Mouse (Mus musculus) midbrain, embryonic 13.5 days (tissue): Measurements from ENCODE around the gene Larp1b. TPM values are rescaled to one million over a fixed set of nuclear protein-coding genes. Genes with fewer than 3 reads are reported as not detected.
"Not testable (repeated sequence)": the region's sequence is repeated elsewhere in the genome, so short reads cannot be mapped to it uniquely, and the experiment has no call there.

Experiments
- ATAC-seq: fragments of 200-750 bp; cut with Nextera tagmentation; 2 replicates; pipeline ENCODE4 v1.8.0; 2017; ENCODE audit warnings: mild to moderate bottlenecking, moderate TSS enrichment, moderate library complexity
- H3K27ac ChIP-seq: fragments of 300-500 bp; sonication (generic); 2 replicates; pipeline ENCODE4 v1.5.1; 2015; ENCODE audit warnings: inconsistent platforms, mild to moderate bottlenecking, moderate library complexity
- H3K27me3 ChIP-seq: fragments of 300-500 bp; sonication (generic); 2 replicates; pipeline ENCODE4 v1.6.1; 2015; ENCODE audit warnings: mild to moderate bottlenecking, inconsistent platforms
- H3K36me3 ChIP-seq: fragments of 300-500 bp; sonication (generic); 2 replicates; pipeline ENCODE4 v1.6.1; 2015; ENCODE audit warnings: mild to moderate bottlenecking, inconsistent platforms
- H3K4me1 ChIP-seq: fragments of 300-500 bp; sonication (generic); replicated peaks from 2 replicates; pipeline ENCODE4 v1.6.1; 2015; ENCODE audit warnings: inconsistent platforms
- H3K4me2 ChIP-seq: fragments of 300-500 bp; sonication (generic); replicated peaks from 2 replicates; pipeline ENCODE4 v1.6.1; 2015; ENCODE audit warnings: moderate library complexity, mild to moderate bottlenecking, inconsistent platforms
- H3K4me3 ChIP-seq: fragments of 300-500 bp; sonication (generic); replicated peaks from 2 replicates; pipeline ENCODE4 v1.5.1; 2015; ENCODE audit warnings: mild to moderate bottlenecking, inconsistent platforms
- H3K9ac ChIP-seq: fragments of 300-500 bp; sonication (generic); replicated peaks from 2 replicates; pipeline ENCODE4 v1.6.1; 2015; ENCODE audit warnings: mild to moderate bottlenecking, inconsistent platforms
- H3K9me3 ChIP-seq: fragments of 300-500 bp; sonication (generic); 2 replicates; pipeline ENCODE4 v1.6.1; 2016; ENCODE audit warnings: mild to moderate bottlenecking, inconsistent platforms
- WGBS: fragments of 180-500 bp; shearing (Covaris S2); methylation state at CpG from one replicate; pipeline ENCODE4 v1.1.7; 2015; 5-methylcytosine and 5-hydroxymethylcytosine counted together
- polyA plus RNA-seq: library from polyadenylated mRNA; unstranded; fragments of >200 nt; fragmentation: Nextera tagmentation; extraction: Ambion mirVana; gene quantifications from 2 replicates; pipeline ENCODE4 v1.2.1, GENCODE M21; 2015

Gene Larp1b
- polyA plus RNA-seq: 2.4 and 2.6 TPM in 2 replicates

DNA sequence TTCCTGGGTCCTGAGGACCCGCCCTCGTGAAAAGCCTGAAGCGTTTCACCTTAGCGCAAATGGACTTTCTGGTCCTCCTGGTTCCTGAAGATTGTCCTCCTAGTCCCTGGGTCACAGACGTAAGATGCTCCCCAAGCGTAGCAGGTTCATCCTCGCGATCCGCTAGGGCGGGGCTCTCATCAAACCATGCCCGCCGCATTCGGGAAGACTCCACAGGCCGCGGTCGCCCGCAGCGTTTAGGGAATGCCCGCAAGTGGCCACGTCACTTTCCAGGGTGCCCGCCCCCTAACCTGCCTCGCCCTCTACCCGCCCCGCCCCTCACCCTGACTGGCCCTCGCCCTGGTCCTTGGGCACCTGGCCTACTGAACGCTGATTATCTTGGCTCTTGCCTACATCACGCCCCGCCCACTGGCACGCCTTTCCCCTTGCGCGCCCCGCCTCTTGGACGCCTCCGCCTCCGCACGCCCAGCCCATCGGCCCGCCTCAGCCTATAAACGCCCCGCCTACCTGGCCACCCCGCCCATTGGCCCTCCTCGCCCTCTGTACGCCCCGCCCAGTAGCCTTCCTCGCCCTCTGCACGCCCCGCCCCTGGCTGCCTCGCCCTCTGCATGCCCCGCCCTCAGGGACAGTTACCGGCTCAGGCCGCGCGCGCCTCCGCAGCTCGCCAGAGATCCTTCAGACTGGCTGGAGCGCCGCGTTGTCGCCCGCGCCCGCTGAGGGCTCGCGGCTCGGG, at the start of gene Larp1b:
Larp1b (plus strand) TSS at position 659 of the 733 bp plus-strand sequence.
- peaks cover 32% of the 10 kb centered on the region for H3K27me3 ChIP-seq
- no peaks in the 10 kb centered on the region for H3K36me3 ChIP-seq
- under 1% methylated on average over 65 of the region's 66 CpGs for WGBS
- H3K4me2 ChIP-seq: peak within 1 kb of the TSS; percentile 97
- H3K27ac ChIP-seq: peak within 1 kb of the TSS; percentile 74
- peaks cover 13% of the 10 kb centered on the region for H3K4me1 ChIP-seq
- H3K9me3 ChIP-seq: no peaks in the 10 kb centered on the region
- H3K4me3 ChIP-seq: peak within 1 kb of the TSS; percentile 77
- peak; percentile 96 for ATAC-seq
- peak within 1 kb of the TSS; percentile 80 for H3K9ac ChIP-seq

DNA sequence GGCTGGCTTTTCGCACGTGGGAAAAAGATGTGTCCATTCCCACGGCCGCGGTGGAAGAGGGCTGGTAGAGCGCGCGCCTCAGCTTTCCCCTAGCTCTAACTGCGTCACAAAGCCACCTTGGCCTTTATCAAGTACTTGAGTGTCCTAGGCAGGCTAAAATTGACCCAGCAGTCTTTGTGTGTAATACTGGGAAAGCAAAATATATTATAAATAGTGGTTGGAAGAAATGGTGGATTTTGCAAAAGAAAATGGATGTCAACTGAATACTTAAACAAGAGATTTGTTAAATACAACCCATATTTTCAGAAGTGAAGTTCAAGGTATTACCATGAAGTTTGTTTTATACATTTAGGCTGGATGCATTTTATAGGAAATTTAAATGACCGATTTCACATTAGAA, 47.2 kb upstream of the Larp1b start, which contains the start of gene 1700034I23Rik:
1700034I23Rik (minus strand) TSS at position 101 of the 400 bp plus-strand sequence.
- H3K9ac ChIP-seq, H3K4me1 ChIP-seq, ATAC-seq, H3K4me3 ChIP-seq, H3K9me3 ChIP-seq, H3K4me2 ChIP-seq, H3K36me3 ChIP-seq, H3K27ac ChIP-seq, H3K27me3 ChIP-seq: not testable (repeated sequence)
- 95% methylated on average over 8 of the region's 10 CpGs for WGBS

GRCm38 (mm10) chr3:40938189-40938588, 11.4 kb upstream of the Larp1b start:
- ATAC-seq: no peak
- Histone ChIP-seq H3K27me3 (no peaks in the 10 kb centered on the region), H3K4me2 (no peak overlapping the region), H3K9ac (no peak overlapping the region), H3K4me1 (no peaks in the 10 kb centered on the region), H3K36me3 (peaks cover 28% of the 10 kb centered on the region), H3K9me3 (no peaks in the 10 kb centered on the region), H3K4me3 (no peak overlapping the region), H3K27ac (no peak overlapping the region)
- 86% methylated on average over 5 of the region's 5 CpGs for WGBS

DNA sequence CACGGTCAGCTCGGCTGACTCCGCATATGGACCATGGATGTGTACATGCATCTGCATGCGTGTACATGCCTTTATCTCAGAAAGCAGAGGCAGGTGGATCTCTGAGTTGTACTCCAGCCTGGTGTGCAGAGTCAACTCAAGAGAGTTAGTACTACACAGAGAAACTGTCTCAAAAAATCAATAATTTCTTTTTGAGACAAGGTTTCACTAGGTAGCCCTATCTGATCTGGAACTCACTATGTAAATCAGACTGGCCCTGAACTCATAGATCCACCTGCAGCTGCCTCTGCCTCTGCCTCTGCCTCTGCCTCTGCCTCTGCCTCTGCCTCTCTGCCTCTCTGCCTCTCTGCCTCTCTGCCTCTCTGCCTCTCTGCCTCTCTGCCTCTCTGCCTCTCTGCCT, 11.0 kb upstream of the Larp1b start:
- Histone ChIP-seq H3K9ac (no peak overlapping the region), H3K27me3 (no peaks in the 10 kb centered on the region), H3K9me3 (no peaks in the 10 kb centered on the region), H3K36me3 (peaks cover 26% of the 10 kb centered on the region), H3K4me3 (no peak overlapping the region), H3K4me1 (no peaks in the 10 kb centered on the region), H3K4me2 (no peak overlapping the region), H3K27ac (no peak overlapping the region)
- 98% methylated on average over 4 of the region's 4 CpGs for WGBS
- ATAC-seq: no peak

GRCm38 (mm10) chr3:40939019-40939418, 10.6 kb upstream of the Larp1b start:
- H3K9me3 ChIP-seq: no peaks in the 10 kb centered on the region
- H3K4me2 ChIP-seq: no peak overlapping the region
- no peak overlapping the region for H3K4me3 ChIP-seq

DNA sequence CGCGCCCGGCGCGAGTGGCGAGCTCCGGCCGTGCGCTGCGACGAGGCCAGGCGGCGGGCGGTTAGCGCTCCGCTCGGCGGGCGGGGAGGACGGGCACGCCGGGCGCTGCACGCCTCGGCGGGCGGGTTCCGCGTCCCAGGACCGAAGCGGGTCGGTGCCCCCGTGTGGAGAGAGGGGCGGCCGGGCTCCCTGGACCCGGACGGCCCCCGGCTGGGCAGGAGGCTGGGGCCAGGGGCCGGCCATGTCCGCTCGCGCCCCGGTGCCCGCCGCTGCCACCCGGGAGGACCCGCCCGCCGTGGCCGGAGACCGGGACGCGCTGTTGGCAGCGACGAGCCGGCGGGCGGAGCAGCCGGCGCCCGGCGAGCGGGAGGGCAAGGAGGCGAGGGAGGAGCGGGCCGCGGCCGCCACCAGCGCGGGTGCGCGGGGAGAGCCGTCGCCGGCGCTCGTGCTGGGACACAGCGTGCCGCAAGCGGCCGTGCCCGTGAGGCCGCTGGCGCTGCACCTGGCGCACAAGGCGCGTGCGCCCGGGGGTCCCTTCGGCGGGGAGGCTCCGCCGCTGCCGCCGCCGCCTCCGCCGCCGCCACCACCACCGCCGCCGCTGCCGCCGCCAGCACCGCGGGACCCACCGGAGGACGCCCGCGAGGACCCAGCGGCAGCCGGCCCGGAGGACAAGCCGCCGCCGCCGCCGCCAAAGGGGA, 424 bp downstream of the Larp1b start:
- Histone ChIP-seq H3K9me3 (no peaks in the 10 kb centered on the region), H3K4me2 (peak overlapping the region; percentile 97), H3K4me3 (peak overlapping the region; percentile 77), H3K9ac (peak overlapping the region; percentile 80), H3K4me1 (peaks cover 13% of the 10 kb centered on the region), H3K27me3 (peaks cover 30% of the 10 kb centered on the region), H3K36me3 (no peaks in the 10 kb centered on the region), H3K27ac (peak overlapping the region; percentile 74)
- ATAC-seq: peak; percentile 50; the same call in 1 of the 2 replicates
- under 1% methylated on average over 71 of the region's 118 CpGs for WGBS

More at GRCm38 (mm10) chr3:40939019-40939418, 10.6 kb upstream of the Larp1b start:
- Histone ChIP-seq H3K9ac (no peak overlapping the region), H3K36me3 (peaks cover 22% of the 10 kb centered on the region), H3K27me3 (no peaks in the 10 kb centered on the region), H3K27ac (no peak overlapping the region), H3K4me1 (no peaks in the 10 kb centered on the region)
- no peak for ATAC-seq

DNA sequence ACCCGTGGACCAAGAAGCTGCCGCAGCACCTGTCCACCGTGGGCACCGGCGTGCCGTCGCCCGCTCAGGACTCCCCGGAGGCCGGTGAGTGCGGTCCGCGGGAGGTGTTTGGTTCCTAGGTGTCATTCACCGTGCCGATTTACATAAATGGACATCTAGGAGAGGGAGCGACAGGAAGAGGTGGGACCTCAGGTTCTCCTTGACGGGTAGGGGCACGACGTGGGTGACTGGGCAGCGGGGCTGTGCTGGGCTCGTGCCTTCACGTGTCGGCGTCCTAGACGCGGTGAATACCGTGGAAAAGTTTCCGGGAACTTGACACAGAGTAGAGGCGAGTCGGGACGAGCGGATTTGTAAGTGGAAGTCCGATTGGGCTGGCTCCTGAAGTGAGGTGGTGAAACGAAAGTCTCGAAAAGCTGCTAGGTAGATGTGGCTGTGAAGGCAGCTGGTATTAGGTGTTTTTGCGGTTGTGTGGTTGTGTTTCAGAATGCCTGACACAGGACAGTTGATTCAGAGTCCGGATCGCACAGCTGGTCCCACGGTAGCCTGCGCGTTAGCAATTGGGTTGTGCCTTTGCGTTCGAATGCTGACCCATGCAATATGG, 1.1 kb downstream of the Larp1b start:
- 0 out of 2 replicates have a peak overlapping the region, but pooled peaks have one; percentile 74 for H3K27ac ChIP-seq
- under 1% methylated on average over 43 of the region's 43 CpGs for WGBS

DNA sequence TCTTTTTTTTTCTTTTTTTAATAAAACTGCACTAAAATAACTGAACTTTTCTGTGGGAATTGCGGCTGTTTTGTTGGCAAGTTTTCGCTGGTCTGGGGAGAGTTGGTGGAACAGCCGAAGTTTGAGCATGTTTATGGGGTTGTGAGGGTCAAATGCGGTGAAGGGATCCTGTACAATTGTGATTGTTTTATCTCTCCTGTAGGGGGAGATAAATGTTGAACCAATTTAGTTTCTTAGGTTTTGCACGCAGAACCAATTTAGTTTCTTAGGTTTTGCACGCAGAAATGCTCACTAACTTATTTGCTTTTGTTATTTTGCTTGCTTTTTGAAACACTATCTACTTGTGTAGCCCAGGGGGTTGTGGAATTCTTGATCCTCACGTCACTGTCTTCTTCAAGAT, 1.7 kb downstream of the Larp1b start:
- H3K9ac ChIP-seq: no peak overlapping the region
- no peak for ATAC-seq
- no peak overlapping the region for H3K27ac ChIP-seq
- peak overlapping the region; percentile 77 for H3K4me3 ChIP-seq
- peaks cover 30% of the 10 kb centered on the region for H3K27me3 ChIP-seq
- no peaks in the 10 kb centered on the region for H3K36me3 ChIP-seq
- WGBS: 11% methylated on average over 7 of the region's 7 CpGs
- H3K4me2 ChIP-seq: peak overlapping the region; percentile 97
- H3K4me1 ChIP-seq: peaks cover 13% of the 10 kb centered on the region
- H3K9me3 ChIP-seq: no peaks in the 10 kb centered on the region

More for the DNA sequence above, 1.1 kb downstream of the Larp1b start:
- Histone ChIP-seq H3K4me3 (peak overlapping the region; percentile 77), H3K9me3 (no peaks in the 10 kb centered on the region), H3K36me3 (no peaks in the 10 kb centered on the region), H3K4me2 (peak overlapping the region; percentile 97), H3K27me3 (peaks cover 30% of the 10 kb centered on the region), H3K4me1 (peaks cover 13% of the 10 kb centered on the region), H3K9ac (peak overlapping the region; percentile 80)
- peak; percentile 1; the same call in 1 of the 2 replicates for ATAC-seq

DNA sequence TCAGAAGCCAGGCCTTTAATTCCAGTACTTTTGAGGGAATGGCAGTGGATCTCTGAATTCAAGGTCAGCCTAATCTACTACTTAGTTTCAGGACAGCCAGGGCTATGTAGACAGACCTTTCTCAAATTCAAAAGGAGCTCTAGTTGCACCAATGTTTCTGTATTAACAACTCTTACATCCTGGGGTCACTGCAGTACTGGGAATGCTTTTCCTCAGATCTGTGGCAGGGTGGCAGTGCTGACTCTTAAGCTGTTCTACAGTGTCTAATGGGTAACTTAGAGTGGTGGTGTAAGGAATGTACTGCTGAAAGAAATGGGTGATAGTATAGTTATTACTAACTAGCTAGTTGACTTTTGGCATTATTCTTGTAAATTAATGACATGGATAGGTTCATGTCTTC, 3.0 kb downstream of the Larp1b start:
- Histone ChIP-seq H3K27me3 (peaks cover 30% of the 10 kb centered on the region), H3K4me2 (no peak overlapping the region), H3K36me3 (no peaks in the 10 kb centered on the region), H3K9me3 (no peaks in the 10 kb centered on the region), H3K4me3 (no peak overlapping the region), H3K27ac (no peak overlapping the region), H3K4me1 (peaks cover 13% of the 10 kb centered on the region), H3K9ac (no peak overlapping the region)
- no peak for ATAC-seq

GRCm38 (mm10) chr3:40954792-40955191, 5.2 kb downstream of the Larp1b start:
- no peak overlapping the region for H3K27ac ChIP-seq
- H3K27me3 ChIP-seq: peaks cover 18% of the 10 kb centered on the region
- no peaks in the 10 kb centered on the region for H3K36me3 ChIP-seq
- H3K4me3 ChIP-seq: no peak overlapping the region
- ATAC-seq: no peak
- WGBS: 96% methylated on average over 1 of the region's 1 CpGs
- H3K9me3 ChIP-seq: no peaks in the 10 kb centered on the region
- H3K4me2 ChIP-seq: no peak overlapping the region
- no peak overlapping the region for H3K9ac ChIP-seq
- peaks cover 13% of the 10 kb centered on the region for H3K4me1 ChIP-seq

GRCm38 (mm10) chr3:40958831-40959230, 9.2 kb downstream of the Larp1b start:
- no peak overlapping the region for H3K27ac ChIP-seq
- no peak overlapping the region for H3K4me3 ChIP-seq
- H3K36me3 ChIP-seq: no peaks in the 10 kb centered on the region
- no peak overlapping the region for H3K4me2 ChIP-seq
- H3K4me1 ChIP-seq: no peaks in the 10 kb centered on the region
- no peak; the same call in 1 of the 2 replicates for ATAC-seq
- H3K27me3 ChIP-seq: no peaks in the 10 kb centered on the region
- H3K9me3 ChIP-seq: no peaks in the 10 kb centered on the region
- H3K9ac ChIP-seq: no peak overlapping the region

GRCm38 (mm10) chr3:40980758-40981157, 31.1 kb downstream of the Larp1b start:
- Histone ChIP-seq H3K9me3 (no peaks in the 10 kb centered on the region), H3K4me3 (no peak overlapping the region), H3K36me3 (no peaks in the 10 kb centered on the region), H3K4me2 (no peak overlapping the region), H3K9ac (no peak overlapping the region), H3K27ac (no peak overlapping the region), H3K27me3 (no peaks in the 10 kb centered on the region), H3K4me1 (no peaks in the 10 kb centered on the region)
- no peak for ATAC-seq
